Mouse (Mus musculus): ENCODE measurements at regions not wholly inside any gene's neighbourhood (a gene's known extent, or its start where the extent isn't known, plus 50 kb on each side); places are given as distances from the start of the nearest gene placed in this dataset.

- DNase-seq = no peak
Measured at GRCm38 (mm10) chr12:77976952-77977351, 217.1 kb upstream of the Gm6657 start.

- no peak for DNase-seq
Measured at GRCm38 (mm10) chr12:77986738-77987137, 207.3 kb upstream of the Gm6657 start.

- no peak for DNase-seq
Measured at GRCm38 (mm10) chr12:77989766-77990165, 204.3 kb upstream of the Gm6657 start.

- no peak for DNase-seq
Measured at GRCm38 (mm10) chr12:77991627-77992026, 202.4 kb upstream of the Gm6657 start.

- no peak for DNase-seq
Measured at GRCm38 (mm10) chr12:77994176-77994575, 199.9 kb upstream of the Gm6657 start.

- DNase-seq = no peak
Measured at GRCm38 (mm10) chr12:77997916-77998315, 196.1 kb upstream of the Gm6657 start.

- no peak for DNase-seq
Measured at GRCm38 (mm10) chr12:78000401-78000800, 193.6 kb upstream of the Gm6657 start.

- DNase-seq = no peak
Measured at GRCm38 (mm10) chr12:78001846-78002245, 192.2 kb upstream of the Gm6657 start.

GRCm38 (mm10) chr12:78033766-78034165, 160.3 kb upstream of the Gm6657 start:
- DNase-seq = no peak

- no peak for DNase-seq
Measured at GRCm38 (mm10) chr12:78046582-78046981, 147.5 kb upstream of the Gm6657 start.

- DNase-seq = peak; percentile 7 to 65
Measured at GRCm38 (mm10) chr12:78055956-78056355, 138.1 kb upstream of the Gm6657 start.

- no peak for DNase-seq
Measured at GRCm38 (mm10) chr12:78057166-78057565, 136.9 kb upstream of the Gm6657 start.

GRCm38 (mm10) chr12:78059965-78060364, 134.1 kb upstream of the Gm6657 start:
- no peak for DNase-seq

- DNase-seq = no peak
Measured at GRCm38 (mm10) chr12:78066024-78066423, 128.0 kb upstream of the Gm6657 start.

- DNase-seq = no peak
Measured at GRCm38 (mm10) chr12:78072935-78073334, 121.1 kb upstream of the Gm6657 start.

- no peak for DNase-seq
Measured at GRCm38 (mm10) chr12:78074290-78074802, 119.7 kb upstream of the Gm6657 start.

GRCm38 (mm10) chr12:78077285-78077684, 116.8 kb upstream of the Gm6657 start:
- peak in 1 of 2 experiments; percentile 6 for DNase-seq

- DNase-seq = no peak
Measured at GRCm38 (mm10) chr12:78082163-78082562, 111.9 kb upstream of the Gm6657 start.

- no peak for DNase-seq
Measured at GRCm38 (mm10) chr12:78086016-78086415, 108.0 kb upstream of the Gm6657 start.

- DNase-seq = no peak
Measured at GRCm38 (mm10) chr12:78087921-78088320, 106.1 kb upstream of the Gm6657 start.

- DNase-seq = no peak
Measured at GRCm38 (mm10) chr12:78094471-78094870, 99.6 kb upstream of the Gm6657 start.

- DNase-seq = no peak
Measured at GRCm38 (mm10) chr12:78095352-78095751, 98.7 kb upstream of the Gm6657 start.

GRCm38 (mm10) chr12:78095916-78096315, 98.1 kb upstream of the Gm6657 start:
- DNase-seq = no peak

GRCm38 (mm10) chr12:78097119-78097518, 96.9 kb upstream of the Gm6657 start:
- no peak for DNase-seq

GRCm38 (mm10) chr12:78097692-78098091, 96.3 kb upstream of the Gm6657 start:
- DNase-seq = no peak

Data from heart, adult 18-20 months (tissue).